Mouse (Mus musculus) stomach, postnatal 0 days (tissue): Measurements from ENCODE around the gene Lao1.

ENCODE experiments used
- CTCF ChIP-seq: IDR thresholded peaks from 2 replicates; pipeline ENCODE4 v1.5.1; 2016; ENCODE audit warnings: antibody characterized with exemption, low read depth, mild to moderate bottlenecking, moderate library complexity
- EP300 ChIP-seq: optimal IDR thresholded peaks from 2 replicates; pipeline ENCODE3; 2016; ENCODE audit warnings: antibody characterized with exemption

DNA sequence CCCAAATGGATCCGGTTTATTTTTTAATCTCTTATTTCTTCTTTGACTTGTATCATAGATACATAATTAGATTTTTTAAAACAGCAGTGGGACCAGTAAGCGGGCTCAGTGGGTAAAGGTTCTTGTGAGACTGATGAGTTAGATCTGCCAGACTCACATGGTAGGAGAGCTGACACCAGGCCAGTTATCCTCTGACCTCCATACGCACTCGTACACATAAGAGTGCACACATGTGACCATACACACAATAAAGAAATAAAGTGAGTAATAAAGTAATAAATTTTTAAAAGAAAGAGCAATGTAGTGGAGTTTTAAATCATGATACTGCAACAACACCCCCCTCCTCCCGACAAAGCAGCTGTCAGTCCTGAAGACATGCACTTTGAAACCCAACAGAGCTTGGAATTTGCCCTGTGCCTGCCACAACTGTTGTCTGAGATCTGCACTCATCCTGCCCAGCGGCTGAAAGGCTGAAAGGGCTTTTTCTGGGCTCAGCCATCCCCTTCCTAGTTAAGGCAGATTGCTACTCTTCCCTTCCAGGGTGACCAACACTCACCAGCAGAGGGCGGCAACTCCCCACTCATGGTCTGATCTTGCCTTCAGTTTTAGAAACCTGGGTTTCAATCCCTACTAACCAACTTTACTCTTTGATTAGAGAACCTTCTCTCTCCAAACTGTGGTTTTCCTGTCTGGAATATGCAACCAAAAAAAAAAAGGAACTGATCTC, 43.4 kb downstream of the Lao1 start:
- TF ChIP-seq CTCF (peak; percentile 96), EP300 (no peak)
